30 mouse cellular contexts compared by ENCODE assay signal in the genomic region with DNA sequence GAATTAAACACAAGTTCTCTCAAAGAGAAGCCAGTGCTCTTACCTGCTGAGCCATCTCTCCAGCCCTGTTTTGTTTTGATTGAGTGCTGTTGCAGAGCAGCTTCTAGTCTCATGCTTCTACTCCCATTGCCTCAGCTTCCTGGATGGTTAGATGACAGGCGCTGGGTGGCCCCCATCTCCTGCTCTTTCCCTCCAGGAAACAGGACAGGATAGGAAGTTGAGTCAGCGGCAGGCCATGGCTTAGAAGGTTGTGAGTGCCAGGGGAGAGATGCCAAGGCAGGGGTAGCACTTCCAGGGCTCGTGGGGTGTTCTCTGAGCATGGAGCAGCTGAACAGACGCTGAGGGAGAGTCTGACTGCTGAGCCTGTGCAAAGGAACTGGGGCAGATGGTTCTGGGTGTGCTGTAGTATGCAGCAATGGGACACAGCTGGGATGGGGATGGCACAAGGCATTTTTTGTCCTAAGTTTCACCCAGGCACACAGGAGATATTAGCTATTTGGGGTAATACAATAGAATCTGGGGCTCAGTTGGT. TPM values are rescaled to one million over a fixed set of nuclear protein-coding genes. Genes with fewer than 3 reads are reported as not detected.
A peak's percentile ranks its signal among the peaks of the same experiment; 100 is the strongest.
DNase-seq lines count a peak whose midpoint lies in the region; ATAC-seq and TF ChIP-seq lines count a peak whose summit lies in the region.
"Had no signal": no experiment of that assay in that cellular context is flagged by ENCODE, and none has a peak within 500 bp of the region (broad histone marks: within the 10 kb centered on the region; RNA-seq: fewer than 3 reads in every experiment).

No protein-coding gene starts in this region.

- no peaks in the 10 kb centered on the region for H3K27me3 ChIP-seq in megakaryocyte, embryonic 14.5 days (replicated peaks)
- H3K27me3 ChIP-seq: embryonic facial prominence, embryonic 15.5 days; heart, embryonic 13.5 days; hindbrain, embryonic 15.5 days had no signal

- 39% methylated on average over 4 of the region's 4 CpGs for WGBS in macrophage (ENCODE audit: missing documents)

- H3K79me2 ChIP-seq in macrophage (ENCODE audit: inconsistent target): peaks cover 85% of the 10 kb centered on the region

- no peaks in the 10 kb centered on the region for H3K9me3 ChIP-seq in megakaryocyte, embryonic 14.5 days
- H3K9me3 ChIP-seq: embryonic facial prominence, embryonic 12.5 days; embryonic facial prominence, embryonic 15.5 days; heart, embryonic 10.5 days; heart, embryonic 13.5 days; hindbrain, embryonic 12.5 days; hindbrain, embryonic 15.5 days had no signal

- H3K4me3 ChIP-seq in layer of hippocampus, adult 2 months: no peak overlapping the region
- H3K4me3 ChIP-seq in megakaryocyte, embryonic 14.5 days (replicated peaks): peak overlapping the region; percentile 83
- no peak overlapping the region for H3K4me3 ChIP-seq in macrophage (ENCODE audit: inconsistent target)
- H3K4me3 ChIP-seq: embryonic facial prominence, embryonic 12.5 days; embryonic facial prominence, embryonic 15.5 days; heart, adult 2 months; heart, embryonic 10.5 days; heart, embryonic 13.5 days; hindbrain, embryonic 12.5 days; hindbrain, embryonic 15.5 days had no signal

- H3K27ac ChIP-seq in layer of hippocampus, adult 2 months: peak overlapping the region; percentile 54
- H3K27ac ChIP-seq in macrophage: peak overlapping the region; percentile 99
- H3K27ac ChIP-seq: embryonic facial prominence, embryonic 12.5 days; embryonic facial prominence, embryonic 15.5 days; heart, adult 2 months; heart, embryonic 10.5 days; heart, embryonic 13.5 days; hindbrain, embryonic 12.5 days; hindbrain, embryonic 15.5 days had no signal

- H3K4me1 ChIP-seq in megakaryocyte, embryonic 14.5 days: peaks cover 69% of the 10 kb centered on the region
- H3K4me1 ChIP-seq: embryonic facial prominence, embryonic 12.5 days had no signal

- TF ChIP-seq CTCF in layer of hippocampus, adult 2 months (conservative IDR thresholded peaks at IDR 0.05): no peak

- peak; percentile 21 for DNase-seq in cerebellum, adult 8-10 months
- no peak for DNase-seq in cerebellum, adult 11-12 months
- DNase-seq in layer of hippocampus, adult 2 months (ENCODE audit: low spot score in 2 of 2): peak in 1 of 2 experiments; percentile 38
- DNase-seq in layer of hippocampus, adult 8-10 months (ENCODE audit: low spot score in 2 of 2): no peak
- DNase-seq in ovary, postnatal 14 days (ENCODE audit: low spot score): no peak
- DNase-seq: adrenal gland, adult 8-10 months; adrenal gland, postnatal 25 days; cerebellum, postnatal 25 days; gastrocnemius, postnatal 10 days; gastrocnemius, postnatal 36 days; heart, adult 2 months; heart, postnatal 14 days had no signal

- H3K36me3 ChIP-seq in megakaryocyte, embryonic 14.5 days (replicated peaks; ENCODE audit: low read length): peaks cover 10% of the 10 kb centered on the region
- H3K36me3 ChIP-seq in macrophage (ENCODE audit: inconsistent target): peaks cover 4% of the 10 kb centered on the region; the same call in 1 of the 2 replicates

- ATAC-seq in megakaryocyte, adult 5-6 weeks (ENCODE audit: poor library complexity, severe bottlenecking): no peak
- ATAC-seq: activated CD4-positive, CD25-positive, alpha-beta regulatory T cell, adult 4 months; forebrain, embryonic 14.5 days had no signal

RNA-seq across cellular contexts. Expression of gene Slc27a1, which starts 9.2 kb away (rescaled TPM):
- 100 to 1,000 TPM; 125 to 126 TPM for total RNA-seq in layer of hippocampus, adult 2 months (2021)
- total RNA-seq in layer of hippocampus, adult 8-10 months (2022): 100 to 1,000 TPM; 107 to 130 (median 117) TPM
- 1.8 and 16.4 TPM in 2 replicates for polyA plus RNA-seq in megakaryocyte, embryonic 14.5 days (2012; ENCODE audit: insufficient read depth, low replicate concordance)
- 1.5 and 2.0 TPM in 2 replicates for total RNA-seq in megakaryocyte, adult 5-6 weeks (2015)
- total RNA-seq in megakaryocyte, adult 5-6 weeks (2017): 2.8 and 3.9 TPM in 2 replicates
- total RNA-seq in macrophage (2018; cell fraction: chromatin; rRNA removed): 100 to 1,000 TPM in 25 of 26 experiments, 10 to 100 TPM in 1; 92.0 to 343 (median 227) TPM
- 10 to 100 TPM; 55.5 to 94.2 (median 79.8) TPM for total RNA-seq in macrophage (2018; cell fraction: cytosol; rRNA removed)
- 100 to 1,000 TPM; 122 to 340 (median 210) TPM for total RNA-seq in macrophage (2018; cell fraction: nucleus; rRNA removed)
- 59.7 to 109 TPM (median 64.8 TPM) in 3 replicates for polyA plus RNA-seq in macrophage (2018)

RNA-seq across cellular contexts. Expression of gene Nxnl1, which starts 11.5 kb away (rescaled TPM):
- total RNA-seq in layer of hippocampus, adult 2 months (2021): not detected
- under 1 TPM in 2 of 4 experiments, not detected in 2; 0.14 to 0.28 TPM for total RNA-seq in layer of hippocampus, adult 8-10 months (2022)
- not detected in 2 replicates for polyA plus RNA-seq in megakaryocyte, embryonic 14.5 days (2012; ENCODE audit: insufficient read depth, low replicate concordance)
- total RNA-seq in megakaryocyte, adult 5-6 weeks (2015): not detected in 2 replicates
- 0.11 TPM in 1 of 2 replicates, not detected in the other for total RNA-seq in megakaryocyte, adult 5-6 weeks (2017)
- total RNA-seq in macrophage (2018; cell fraction: chromatin; rRNA removed): not detected
- total RNA-seq in macrophage (2018; cell fraction: cytosol; rRNA removed): under 1 TPM in 1 of 26 experiments, not detected in 25; 0.07 TPM
- not detected for total RNA-seq in macrophage (2018; cell fraction: nucleus; rRNA removed)
- not detected in 3 replicates for polyA plus RNA-seq in macrophage (2018)
- total RNA-seq: common myeloid progenitor, adult 5-6 weeks; ES-E14; gastrocnemius, adult 18-20 months had no signal
- polyA plus RNA-seq: embryonic facial prominence, embryonic 12.5 days; forebrain, embryonic 11.5 days; forebrain, embryonic 14.5 days; heart, embryonic 10.5 days; heart, embryonic 13.5 days; hindbrain, embryonic 12.5 days; intestine, embryonic 14.5 days had no signal

RNA-seq across cellular contexts. Expression of gene Pgls, which starts 14.1 kb away (rescaled TPM):
- total RNA-seq in layer of hippocampus, adult 2 months (2021): 10 to 100 TPM; 27.5 to 34.4 TPM
- total RNA-seq in layer of hippocampus, adult 8-10 months (2022): 10 to 100 TPM; 29.1 to 38.5 (median 33.6) TPM
- 330 and 634 TPM in 2 replicates for polyA plus RNA-seq in megakaryocyte, embryonic 14.5 days (2012; ENCODE audit: insufficient read depth, low replicate concordance)
- 65.1 and 73.6 TPM in 2 replicates for total RNA-seq in megakaryocyte, adult 5-6 weeks (2015)
- 50.5 and 78.3 TPM in 2 replicates for total RNA-seq in megakaryocyte, adult 5-6 weeks (2017)
- 10 to 100 TPM in 25 of 26 experiments, 1 to 10 TPM in 1; 9.5 to 56.2 (median 28.0) TPM for total RNA-seq in macrophage (2018; cell fraction: chromatin; rRNA removed)
- 100 to 1,000 TPM in 7 of 26 experiments, 10 to 100 TPM in 19; 56.4 to 132 (median 79.7) TPM for total RNA-seq in macrophage (2018; cell fraction: cytosol; rRNA removed)
- 10 to 100 TPM; 17.1 to 75.6 (median 30.6) TPM for total RNA-seq in macrophage (2018; cell fraction: nucleus; rRNA removed)
- polyA plus RNA-seq in macrophage (2018): 36.7 to 133 TPM (median 114 TPM) in 3 replicates

RNA-seq across cellular contexts. Expression of gene Tmem221, which starts 19.3 kb away (rescaled TPM):
- under 1 TPM; 0.22 to 0.31 TPM for total RNA-seq in layer of hippocampus, adult 2 months (2021)
- total RNA-seq in layer of hippocampus, adult 8-10 months (2022): 1 to 10 TPM in 1 of 4 experiments, under 1 TPM in 3; 0.27 to 1.3 (median 0.54) TPM
- polyA plus RNA-seq in megakaryocyte, embryonic 14.5 days (2012; ENCODE audit: insufficient read depth, low replicate concordance): 1.3 TPM in 1 of 2 replicates, not detected in the other
- 1.7 and 1.8 TPM in 2 replicates for total RNA-seq in megakaryocyte, adult 5-6 weeks (2015)
- 0.57 and 0.99 TPM in 2 replicates for total RNA-seq in megakaryocyte, adult 5-6 weeks (2017)
- 1 to 10 TPM in 10 of 26 experiments, under 1 TPM in 9, not detected in 7; 0.58 to 2.4 (median 1.0) TPM for total RNA-seq in macrophage (2018; cell fraction: chromatin; rRNA removed)
- total RNA-seq in macrophage (2018; cell fraction: cytosol; rRNA removed): 10 to 100 TPM in 4 of 26 experiments, 1 to 10 TPM in 22; 5.0 to 13.4 (median 8.5) TPM
- total RNA-seq in macrophage (2018; cell fraction: nucleus; rRNA removed): 10 to 100 TPM in 3 of 26 experiments, 1 to 10 TPM in 23; 1.8 to 11.6 (median 6.1) TPM
- 3.2 to 9.9 TPM (median 8.7 TPM) in 3 replicates for polyA plus RNA-seq in macrophage (2018)
- total RNA-seq: common myeloid progenitor, adult 5-6 weeks; gastrocnemius, adult 18-20 months; granulocyte monocyte progenitor cell, adult 5-6 weeks; hematopoietic stem cell, adult 5-6 weeks had no signal
- polyA plus RNA-seq: forebrain, embryonic 14.5 days had no signal

RNA-seq across cellular contexts. Expression of gene Fam129c, which starts 19.5 kb away (rescaled TPM):
- 1 to 10 TPM; 3.8 TPM for total RNA-seq in layer of hippocampus, adult 2 months (2021)
- 1 to 10 TPM; 2.0 to 4.6 (median 3.5) TPM for total RNA-seq in layer of hippocampus, adult 8-10 months (2022)
- 2.5 and 27.1 TPM in 2 replicates for polyA plus RNA-seq in megakaryocyte, embryonic 14.5 days (2012; ENCODE audit: insufficient read depth, low replicate concordance)
- 4.6 and 4.8 TPM in 2 replicates for total RNA-seq in megakaryocyte, adult 5-6 weeks (2015)
- total RNA-seq in megakaryocyte, adult 5-6 weeks (2017): 3.6 and 8.6 TPM in 2 replicates
- 10 to 100 TPM in 15 of 26 experiments, 1 to 10 TPM in 11; 2.8 to 17.8 (median 10.5) TPM for total RNA-seq in macrophage (2018; cell fraction: chromatin; rRNA removed)
- total RNA-seq in macrophage (2018; cell fraction: cytosol; rRNA removed): 1 to 10 TPM in 3 of 26 experiments, under 1 TPM in 23; 0.14 to 1.3 (median 0.45) TPM
- total RNA-seq in macrophage (2018; cell fraction: nucleus; rRNA removed): 10 to 100 TPM in 2 of 26 experiments, 1 to 10 TPM in 24; 1.7 to 14.1 (median 5.6) TPM
- 0.53 to 1.2 TPM (median 0.94 TPM) in 3 replicates for polyA plus RNA-seq in macrophage (2018)

Comparison
In these comparisons a context has a peak if more than half of its experiments do, and no peak if none do; other contexts are left out.
1. RNA of gene Slc27a1, which starts 9.2 kb away (total RNA-seq): 125 to 126 TPM in layer of hippocampus, adult 2 months and 107 to 130 TPM in layer of hippocampus, adult 8-10 months; 1.5 to 3.9 TPM in megakaryocyte, adult 5-6 weeks; every median in the first group is over 10 times any median in the second.